Mouse (Mus musculus): ENCODE results near the gene Med1.

GRCm38 (mm10) chr11:98142545-98142944, 50.5 kb downstream of the Med1 start:
- TF ChIP-seq POLR2A (IDR thresholded peaks at IDR 0.05; ENCODE audit: control insufficient read depth, extremely low read depth, insufficient read depth, low read length, poor library complexity) (no peak), CTCF (IDR thresholded peaks at IDR 0.05; ENCODE audit: borderline replicate concordance, control insufficient read depth, extremely low read depth, insufficient read depth, low read length, poor library complexity) (no peak)
